Mouse (Mus musculus): ENCODE results near the gene S100pbp.

GRCm38 (mm10) chr4:129158549-129158948 is 31.0 kb downstream of the S100pbp start:
- TF ChIP-seq CTCF (IDR thresholded peaks at IDR 0.05; ENCODE audit: borderline replicate concordance, extremely low read depth, insufficient read depth, insufficient read length) (no peak), POLR2A (IDR thresholded peaks at IDR 0.05; ENCODE audit: borderline replicate concordance, extremely low read depth, insufficient read depth, insufficient read length, poor library complexity, severe bottlenecking) (no peak)

All from brain, embryonic 14.5 days (tissue).